16 mouse cellular contexts compared by ENCODE assay signal in genomic region chr14:52160911-52161310, GRCm38 (mm10).
"Had no signal": no experiment of that assay in that cellular context is flagged by ENCODE, and none has a peak within 500 bp of the region (broad histone marks: within the 10 kb centered on the region; RNA-seq: fewer than 3 reads in every experiment).

No protein-coding gene starts in this region.

- DNase-seq: kidney, adult 2 months; kidney, postnatal 25 days; layer of hippocampus, postnatal 36 days; liver, embryonic 13.5 days; lung, embryonic 14.5 days; right cerebral cortex, adult 18-20 months; right cerebral cortex, postnatal 14 days; right cerebral cortex, postnatal 4 days; thymus, adult 2 months; thymus, postnatal 14 days; thymus, postnatal 4 days had no signal

- H3K4me1 ChIP-seq: liver, embryonic 13.5 days; midbrain, embryonic 12.5 days; midbrain, embryonic 15.5 days; neural tube, embryonic 12.5 days; neural tube, embryonic 15.5 days had no signal

- H3K4me3 ChIP-seq: left cerebral cortex, adult 2 months; liver, embryonic 13.5 days; midbrain, embryonic 12.5 days; midbrain, embryonic 15.5 days; neural tube, embryonic 12.5 days; neural tube, embryonic 15.5 days had no signal
